Mouse (Mus musculus) cerebellum, postnatal 14 days (tissue): ENCODE measurements around the gene Pde1b.

Experiments
- DNase-seq, 2 experiments: peaks; one replicate each; pipeline ENCODE4 v3.0.0; 2021; ENCODE audit warnings: mixed read lengths in 2 of 2

Pde1b gene

DNA sequence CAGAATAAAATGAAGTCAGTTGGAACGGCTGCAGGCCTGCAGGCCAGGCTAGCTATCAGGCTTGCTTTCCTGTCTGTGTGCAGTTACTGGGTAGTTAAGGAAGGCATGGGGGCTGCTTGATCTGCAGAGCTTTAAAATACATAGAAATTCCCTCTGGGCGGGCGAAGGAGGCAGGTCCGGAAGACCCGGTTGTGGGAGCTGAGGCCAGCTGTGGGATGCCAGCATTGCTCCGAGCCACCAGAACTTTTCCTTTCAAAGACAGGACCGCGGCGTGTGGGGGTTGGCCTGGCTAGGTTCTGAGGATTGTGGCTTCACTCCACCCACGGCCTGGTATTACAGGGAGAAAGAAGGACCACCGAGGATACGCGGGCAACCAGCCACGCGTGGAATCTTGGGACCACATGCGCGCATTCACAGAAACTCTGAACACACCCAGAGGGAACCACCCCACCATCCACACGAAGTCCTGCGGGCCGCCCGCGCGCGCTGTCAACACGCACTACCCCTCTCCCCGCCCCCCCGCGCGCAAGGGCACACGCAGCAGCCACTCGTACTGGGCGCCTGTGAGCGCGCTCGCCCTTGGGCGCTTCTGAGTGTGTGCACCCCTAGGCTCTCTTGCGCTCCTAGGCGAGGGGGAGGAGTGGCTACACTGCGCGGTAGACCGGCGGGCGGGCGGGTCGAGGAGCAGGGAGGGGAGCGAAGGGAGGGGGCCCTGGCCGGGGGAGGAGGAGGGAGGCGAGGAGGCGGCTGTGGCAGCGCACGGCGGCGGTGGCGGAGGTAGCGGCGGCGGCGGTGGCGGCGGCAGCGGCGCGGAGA, at the start of gene Pde1b:
Gene Pde1b, plus strand, starts transcription at position 600 of the 816 bp plus-strand sequence.
- peak; percentile 74 to 81 for DNase-seq

- no peak for DNase-seq
These were observed 49.1 kb upstream of the Pde1b start, which contains the start of gene Nckap1l for GRCm38 (mm10) chr15:103453551-103454218. Gene Nckap1l (plus strand): TSS chr15:103453794.

DNA sequence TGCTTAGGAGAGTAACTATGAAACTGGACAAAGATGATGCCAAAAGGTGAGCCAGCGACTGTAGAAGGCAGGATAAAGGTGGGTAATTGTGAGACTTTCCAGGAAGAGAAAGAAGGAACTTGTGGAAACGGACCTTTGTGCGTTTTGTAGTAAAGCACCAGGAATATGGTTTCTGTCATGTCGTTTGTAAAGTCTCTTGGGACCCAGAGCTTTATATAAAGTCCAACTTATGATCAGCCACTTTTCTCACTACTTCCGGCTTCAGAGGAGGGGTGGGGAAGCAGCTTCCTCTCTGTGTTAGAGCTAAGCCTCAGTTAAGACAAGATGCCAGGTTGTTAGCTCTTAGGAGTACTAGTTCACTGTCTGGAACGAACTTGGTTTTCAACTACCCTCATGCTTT, 48.4 kb upstream of the Pde1b start:
- DNase-seq, result no peak

- peak; percentile 21 to 39 for DNase-seq
These were observed 40.1 kb upstream of the Pde1b start for GRCm38 (mm10) chr15:103462539-103463261.

- no peak for DNase-seq
These were observed 31.2 kb upstream of the Pde1b start for GRCm38 (mm10) chr15:103471488-103472194.

- no peak for DNase-seq
These were observed 30.6 kb upstream of the Pde1b start for GRCm38 (mm10) chr15:103472265-103472664.

GRCm38 (mm10) chr15:103473182-103473581, 29.7 kb upstream of the Pde1b start:
- no peak for DNase-seq

DNA sequence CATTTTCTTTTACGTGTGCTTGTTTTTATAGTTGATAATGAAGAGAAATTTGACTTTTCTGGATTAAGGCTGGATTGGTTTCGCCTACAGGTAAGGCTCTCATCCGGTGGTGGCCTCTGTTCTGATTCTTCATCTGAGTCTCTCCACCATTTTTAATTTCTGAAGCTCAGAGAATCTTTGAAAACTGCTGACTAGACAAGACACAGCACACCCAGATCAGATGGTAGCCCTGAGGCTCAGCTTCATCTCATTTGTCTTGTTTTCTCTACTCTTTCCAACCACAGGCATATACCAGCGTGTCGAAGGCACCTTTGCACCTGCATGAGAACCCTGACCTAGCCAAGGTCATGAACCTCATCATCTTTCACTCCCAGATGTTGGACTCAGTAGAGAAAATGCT, 29.1 kb upstream of the Pde1b start:
- no peak for DNase-seq

DNA sequence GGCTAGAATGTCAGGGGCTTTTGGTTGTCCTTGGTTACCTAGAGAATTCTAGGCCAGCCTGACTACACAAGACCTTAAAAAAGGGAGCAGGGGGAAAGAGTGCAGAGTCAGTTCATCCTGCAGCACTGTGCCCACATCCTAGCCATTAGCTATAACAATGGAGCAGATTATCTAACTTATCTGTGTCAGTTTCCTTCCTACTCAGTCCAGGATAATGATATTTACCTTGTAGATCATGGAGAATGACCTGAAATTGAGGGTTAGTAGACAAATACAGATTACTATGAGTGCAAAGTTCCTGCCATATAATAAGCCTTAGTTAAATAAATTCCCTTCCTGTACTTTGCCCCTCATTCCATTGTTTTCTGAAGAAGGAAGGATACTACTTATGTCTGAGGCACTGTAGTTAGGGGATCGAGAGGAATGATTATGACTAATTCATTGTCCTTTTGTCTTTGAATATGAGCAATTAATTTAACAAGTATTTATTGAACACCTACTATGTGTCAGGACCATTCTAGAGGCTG, 23.7 kb upstream of the Pde1b start:
- no peak for DNase-seq

GRCm38 (mm10) chr15:103480129-103480528, 22.7 kb upstream of the Pde1b start:
- no peak for DNase-seq

- DNase-seq, result peak; percentile 74 to 81
These were observed 20.3 kb upstream of the Pde1b start for GRCm38 (mm10) chr15:103482488-103482887.

- DNase-seq, result no peak
These were observed 18.3 kb upstream of the Pde1b start for GRCm38 (mm10) chr15:103484490-103484889.

GRCm38 (mm10) chr15:103485106-103485505, 17.7 kb upstream of the Pde1b start:
- no peak for DNase-seq

DNA sequence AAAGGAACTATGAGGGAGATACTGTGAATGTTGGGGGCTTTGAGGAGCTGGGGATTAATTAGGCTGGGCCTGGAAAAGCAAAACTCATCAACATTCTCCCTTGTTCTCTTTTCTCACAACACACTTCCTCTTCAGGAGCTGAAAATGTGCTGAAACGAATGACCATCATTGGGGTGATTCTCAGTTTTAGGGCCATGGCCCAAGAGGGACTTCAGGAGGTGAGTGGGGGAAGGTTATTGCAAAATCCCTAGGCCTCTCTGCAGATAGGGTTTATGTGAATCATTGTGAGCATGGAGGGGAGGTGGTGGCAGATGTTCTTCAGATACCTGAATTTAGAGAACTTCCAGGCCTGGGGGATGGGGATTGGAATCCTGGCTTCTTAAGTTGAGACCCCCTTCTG, 16.2 kb upstream of the Pde1b start:
- DNase-seq, result no peak

- DNase-seq, result no peak
These were observed 14.5 kb upstream of the Pde1b start for GRCm38 (mm10) chr15:103488336-103488735.

GRCm38 (mm10) chr15:103496204-103497140, 6.4 kb upstream of the Pde1b start:
- DNase-seq, result no peak

DNA sequence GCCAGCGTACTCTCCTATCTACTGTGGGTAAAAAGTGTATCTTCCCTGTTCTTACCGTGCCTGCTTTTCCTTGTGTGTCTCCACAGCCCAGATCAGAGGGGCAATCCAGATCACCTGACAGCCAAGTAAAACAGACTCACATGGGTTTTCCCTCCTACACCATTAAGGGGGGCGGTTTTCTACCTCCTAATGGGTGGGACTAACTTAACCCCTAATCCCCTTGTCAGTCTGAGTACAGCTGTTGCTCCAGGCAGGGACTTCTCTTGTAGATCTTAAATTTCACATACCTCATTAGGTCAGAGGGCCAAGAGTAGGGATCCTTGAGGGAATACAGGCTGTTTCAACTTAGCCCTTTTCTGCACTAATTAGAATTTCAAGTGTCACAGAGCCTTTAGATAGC, 4.7 kb upstream of the Pde1b start:
- no peak for DNase-seq

DNA sequence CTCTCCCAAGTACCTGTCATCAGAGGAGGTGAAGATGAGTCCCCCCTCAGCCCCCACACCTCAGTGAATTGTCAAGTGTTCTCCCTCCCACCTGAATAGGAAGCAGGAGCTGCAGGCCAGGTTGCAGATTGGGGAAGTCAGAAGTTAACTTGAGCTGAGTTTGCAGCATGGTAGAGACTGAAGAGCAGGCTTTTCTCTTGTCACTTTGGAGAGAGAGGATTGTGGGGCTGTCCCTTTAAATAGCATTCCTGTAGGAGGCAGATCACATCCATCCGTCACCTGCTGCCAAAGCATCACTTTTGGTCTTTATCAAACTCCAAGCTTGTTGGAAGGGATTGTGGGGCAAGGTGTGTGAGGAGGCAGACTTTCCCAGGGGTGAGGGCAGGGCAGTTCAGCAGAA, 2.1 kb upstream of the Pde1b start:
- DNase-seq, result no peak

GRCm38 (mm10) chr15:103501186-103501585, 1.6 kb upstream of the Pde1b start:
- DNase-seq, result no peak

- no peak for DNase-seq
These were observed 392 bp downstream of the Pde1b start for GRCm38 (mm10) chr15:103503251-103503600.

DNA sequence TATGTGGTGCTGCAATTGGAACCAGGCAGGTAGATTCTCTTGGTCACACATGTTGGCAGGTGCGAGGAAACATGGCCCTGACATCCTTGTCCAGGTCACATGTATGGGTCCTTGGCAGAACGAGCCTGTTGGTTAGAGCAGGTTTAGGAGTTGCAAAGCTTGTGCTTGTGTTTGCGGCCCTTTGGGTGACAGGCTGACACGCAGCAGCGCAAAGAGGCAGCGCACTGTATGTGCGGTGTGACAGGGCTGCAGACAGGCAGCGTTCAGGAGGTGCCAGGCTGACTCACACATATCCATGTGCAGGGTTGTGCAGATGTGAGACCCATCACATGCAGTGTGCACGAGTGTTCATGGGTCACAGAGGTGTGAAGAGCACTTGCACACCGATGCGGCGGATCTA, 826 bp downstream of the Pde1b start:
- peak; percentile 49 to 50 for DNase-seq

DNA sequence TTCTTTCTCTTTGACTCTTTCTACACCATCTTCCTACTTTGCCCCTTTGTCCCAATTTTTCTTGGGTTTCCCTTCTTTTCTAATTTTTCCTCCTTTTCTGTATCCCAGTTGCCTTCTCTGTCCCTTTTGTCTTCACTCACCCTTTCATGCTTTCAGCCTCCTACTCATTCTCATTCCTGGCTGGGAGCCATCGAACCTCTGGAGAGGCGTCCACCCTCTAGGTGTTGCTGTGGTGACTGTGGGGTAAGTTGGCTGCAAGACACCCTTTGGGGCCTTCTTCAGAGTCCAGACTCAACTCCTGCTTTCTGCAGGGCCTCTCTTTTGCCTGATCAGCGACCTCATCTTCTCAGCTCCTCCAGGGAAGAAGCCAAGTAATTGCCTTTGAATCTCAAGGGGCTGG, 6.5 kb downstream of the Pde1b start:
- no peak for DNase-seq
